Mouse (Mus musculus): ENCODE data around the gene Abcb1a. TPM values are rescaled to one million over a fixed set of nuclear protein-coding genes. Genes with fewer than 3 reads are reported as not detected.
"Not testable (repeated sequence)": the region's sequence is repeated elsewhere in the genome, so short reads cannot be mapped to it uniquely, and the experiment has no call there.

Abcb1a gene
- polyA plus RNA-seq, 1 experiment from 2014 or later: 1.5 TPM

DNA sequence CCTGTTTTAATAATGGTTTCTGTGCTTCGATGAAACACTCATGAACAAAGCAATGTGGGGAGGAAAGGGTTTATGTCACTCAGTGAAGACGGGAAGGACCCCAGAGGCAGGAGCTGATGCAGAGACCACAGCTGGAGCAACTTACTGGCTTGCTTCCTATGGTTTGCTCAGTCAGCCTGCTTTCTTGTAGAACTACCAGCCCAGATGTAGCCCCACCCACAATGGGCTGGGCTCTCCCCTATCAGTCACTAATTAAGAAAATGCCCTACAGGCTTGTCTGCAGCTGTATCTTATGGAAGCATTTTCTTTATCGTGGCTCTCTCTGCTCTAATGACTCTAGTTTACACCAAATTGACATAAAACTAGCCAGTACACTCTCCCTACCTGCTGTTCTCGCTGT, 67.9 kb downstream of the Abcb1a start:
- no peak for ATAC-seq (ENCODE audit: insufficient read depth)
- Histone ChIP-seq H3K9ac (no peak overlapping the region), H3K27me3 (ENCODE audit: insufficient read depth, low read length) (no peaks in the 10 kb centered on the region), H3K9me3 (ENCODE audit: low read depth, low read length) (no peaks in the 10 kb centered on the region), H3K4me3 (ENCODE audit: low read depth, low read length) (no peak overlapping the region), H3K4me2 (no peak overlapping the region), H3K4me1 (ENCODE audit: insufficient read depth) (no peaks in the 10 kb centered on the region), H3K36me3 (ENCODE audit: insufficient read depth) (no peaks in the 10 kb centered on the region), H3K27ac (ENCODE audit: low read depth) (no peak overlapping the region)
- no peak for TF ChIP-seq CTCF (IDR thresholded peaks at IDR 0.05; ENCODE audit: low read depth)
- 56% methylated on average over 4 of the region's 4 CpGs for WGBS
- DNase-seq: no peak

DNA sequence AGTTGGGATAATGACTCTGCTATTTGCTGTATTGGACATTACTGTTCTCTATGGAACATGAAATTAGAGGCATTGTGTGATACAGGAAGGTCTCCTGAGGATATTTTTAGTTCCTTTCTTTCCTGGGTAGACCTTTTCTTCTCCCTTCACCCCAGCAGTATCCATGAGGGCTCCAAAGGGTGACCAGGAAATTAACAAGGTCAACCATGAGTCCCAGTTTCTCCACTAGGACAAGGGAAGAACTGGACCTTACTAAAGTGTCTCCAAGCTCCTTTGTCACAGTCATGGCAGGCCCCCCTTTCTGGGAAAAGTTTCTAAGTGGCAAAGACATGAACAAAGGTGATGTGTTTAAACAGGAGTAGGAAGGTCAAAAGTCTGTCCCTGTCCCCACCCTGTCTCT, 72.8 kb downstream of the Abcb1a start:
- ATAC-seq (ENCODE audit: insufficient read depth) (no peak), DNase-seq (no peak)
- no peak overlapping the region for H3K4me2 ChIP-seq
- H3K4me1 ChIP-seq (ENCODE audit: insufficient read depth): no peaks in the 10 kb centered on the region
- no peak overlapping the region for H3K4me3 ChIP-seq (ENCODE audit: low read depth, low read length)
- H3K9ac ChIP-seq: no peak overlapping the region
- no peaks in the 10 kb centered on the region for H3K9me3 ChIP-seq (ENCODE audit: low read depth, low read length)
- no peak for TF ChIP-seq CTCF (IDR thresholded peaks at IDR 0.05; ENCODE audit: low read depth)
- no peak overlapping the region for H3K27ac ChIP-seq (ENCODE audit: low read depth)
- no peaks in the 10 kb centered on the region for H3K36me3 ChIP-seq (ENCODE audit: insufficient read depth)
- no peaks in the 10 kb centered on the region for H3K27me3 ChIP-seq (ENCODE audit: insufficient read depth, low read length)

DNA sequence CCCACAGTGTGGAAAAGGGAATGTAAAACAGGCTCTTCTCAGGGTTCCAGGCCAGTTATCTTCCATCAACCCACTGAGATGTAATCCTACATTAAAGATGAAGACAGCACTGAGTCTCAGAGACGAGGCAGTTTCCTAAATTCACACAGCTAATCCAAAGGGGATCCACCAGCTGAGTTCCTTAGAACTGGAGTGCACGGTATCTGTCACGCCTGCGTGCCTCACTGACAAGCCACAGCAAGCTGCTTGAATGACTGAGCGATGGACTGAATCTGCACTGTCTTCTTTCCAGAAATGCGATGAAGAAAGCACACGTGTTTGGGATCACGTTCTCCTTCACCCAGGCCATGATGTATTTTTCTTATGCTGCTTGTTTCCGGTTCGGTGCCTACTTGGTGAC, 73.4 kb downstream of the Abcb1a start:
- not testable (repeated sequence) for H3K9ac ChIP-seq; H3K4me2 ChIP-seq; ATAC-seq (ENCODE audit: insufficient read depth); H3K9me3 ChIP-seq (ENCODE audit: low read depth, low read length); H3K4me3 ChIP-seq (ENCODE audit: low read depth, low read length); DNase-seq; H3K36me3 ChIP-seq (ENCODE audit: insufficient read depth); H3K27me3 ChIP-seq (ENCODE audit: insufficient read depth, low read length); H3K27ac ChIP-seq (ENCODE audit: low read depth); H3K4me1 ChIP-seq (ENCODE audit: insufficient read depth)
- 76% methylated on average over 7 of the region's 10 CpGs for WGBS

GRCm38 (mm10) chr5:8736389-8736788, 76.5 kb downstream of the Abcb1a start:
- DNase-seq (no peak), ATAC-seq (ENCODE audit: insufficient read depth) (no peak)
- TF ChIP-seq CTCF (IDR thresholded peaks at IDR 0.05; ENCODE audit: low read depth): no peak
- Histone ChIP-seq H3K27ac (ENCODE audit: low read depth) (no peak overlapping the region), H3K27me3 (ENCODE audit: insufficient read depth, low read length) (no peaks in the 10 kb centered on the region), H3K36me3 (ENCODE audit: insufficient read depth) (no peaks in the 10 kb centered on the region), H3K9ac (no peak overlapping the region), H3K4me1 (ENCODE audit: insufficient read depth) (no peaks in the 10 kb centered on the region), H3K9me3 (ENCODE audit: low read depth, low read length) (no peaks in the 10 kb centered on the region), H3K4me2 (no peak overlapping the region), H3K4me3 (ENCODE audit: low read depth, low read length) (no peak overlapping the region)
- 62% methylated on average over 4 of the region's 4 CpGs for WGBS

GRCm38 (mm10) chr5:8737062-8737461, 77.2 kb downstream of the Abcb1a start:
- ATAC-seq (ENCODE audit: insufficient read depth) (no peak), DNase-seq (peak; percentile 5)
- Histone ChIP-seq H3K36me3 (ENCODE audit: insufficient read depth) (no peaks in the 10 kb centered on the region), H3K27me3 (ENCODE audit: insufficient read depth, low read length) (no peaks in the 10 kb centered on the region), H3K4me3 (ENCODE audit: low read depth, low read length) (no peak overlapping the region), H3K4me2 (no peak overlapping the region), H3K9me3 (ENCODE audit: low read depth, low read length) (no peaks in the 10 kb centered on the region), H3K9ac (no peak overlapping the region), H3K4me1 (ENCODE audit: insufficient read depth) (no peaks in the 10 kb centered on the region), H3K27ac (ENCODE audit: low read depth) (no peak overlapping the region)
- 81% methylated on average over 4 of the region's 4 CpGs for WGBS
- TF ChIP-seq CTCF (IDR thresholded peaks at IDR 0.05; ENCODE audit: low read depth): no peak

DNA sequence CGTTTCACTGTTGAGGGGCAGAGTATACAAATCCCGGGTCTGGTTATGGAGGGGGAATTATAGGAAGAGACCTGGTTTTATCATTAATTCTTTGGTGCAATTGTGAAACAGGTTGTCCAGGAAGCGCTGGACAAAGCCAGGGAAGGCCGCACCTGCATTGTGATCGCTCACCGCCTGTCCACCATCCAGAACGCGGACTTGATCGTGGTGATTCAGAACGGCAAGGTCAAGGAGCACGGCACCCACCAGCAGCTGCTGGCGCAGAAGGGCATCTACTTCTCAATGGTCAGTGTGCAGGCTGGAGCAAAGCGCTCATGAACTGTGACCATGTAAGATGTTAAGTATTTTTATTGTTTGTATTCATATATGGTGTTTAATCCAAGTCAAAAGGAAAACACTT, 87.4 kb downstream of the Abcb1a start:
- H3K27me3 ChIP-seq (ENCODE audit: insufficient read depth, low read length); DNase-seq; H3K9me3 ChIP-seq (ENCODE audit: low read depth, low read length); ATAC-seq (ENCODE audit: insufficient read depth); H3K36me3 ChIP-seq (ENCODE audit: insufficient read depth); H3K4me1 ChIP-seq (ENCODE audit: insufficient read depth); H3K9ac ChIP-seq; H3K27ac ChIP-seq (ENCODE audit: low read depth); H3K4me2 ChIP-seq; H3K4me3 ChIP-seq (ENCODE audit: low read depth, low read length): not testable (repeated sequence)
- 94% methylated on average over 13 of the region's 13 CpGs for WGBS

- 60% methylated on average over 3 of the region's 3 CpGs for WGBS
- Histone ChIP-seq H3K4me3 (ENCODE audit: low read depth, low read length) (no peak overlapping the region), H3K36me3 (ENCODE audit: insufficient read depth) (no peaks in the 10 kb centered on the region), H3K4me2 (no peak overlapping the region), H3K27me3 (ENCODE audit: insufficient read depth, low read length) (no peaks in the 10 kb centered on the region), H3K27ac (ENCODE audit: low read depth) (no peak overlapping the region), H3K9me3 (ENCODE audit: low read depth, low read length) (no peaks in the 10 kb centered on the region), H3K9ac (no peak overlapping the region), H3K4me1 (ENCODE audit: insufficient read depth) (no peaks in the 10 kb centered on the region)
- ATAC-seq (ENCODE audit: insufficient read depth) (no peak), DNase-seq (no peak)
- TF ChIP-seq CTCF (IDR thresholded peaks at IDR 0.05; ENCODE audit: low read depth): no peak
Measured at GRCm38 (mm10) chr5:8772866-8773265, 113.0 kb downstream of the Abcb1a start.

DNA sequence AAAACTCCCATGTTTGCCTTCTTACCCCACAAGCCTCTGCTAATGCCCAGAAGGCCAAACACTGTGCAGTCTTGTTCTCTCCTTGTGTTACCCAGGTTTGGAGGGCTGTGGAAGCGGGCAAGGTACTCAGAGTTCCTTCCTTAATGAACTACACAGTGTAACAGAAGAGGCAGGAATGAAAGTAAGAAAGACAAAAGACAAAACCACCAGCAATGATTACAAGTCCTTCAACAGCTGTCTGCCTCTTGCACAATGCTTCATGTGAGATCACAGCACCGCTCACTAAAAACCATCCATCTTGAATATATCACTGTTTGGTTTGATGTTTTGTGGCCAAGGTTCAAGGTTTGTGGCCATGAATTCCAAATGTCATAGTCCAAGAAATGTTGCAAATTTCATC, 118.4 kb downstream of the Abcb1a start:
- WGBS: 74% methylated on average over 2 of the region's 2 CpGs
- H3K4me3 ChIP-seq (ENCODE audit: low read depth, low read length): no peak overlapping the region
- H3K4me2 ChIP-seq: no peak overlapping the region

More for the DNA sequence above, 118.4 kb downstream of the Abcb1a start:
- no peaks in the 10 kb centered on the region for H3K27me3 ChIP-seq (ENCODE audit: insufficient read depth, low read length)
- DNase-seq: no peak
- no peak overlapping the region for H3K27ac ChIP-seq (ENCODE audit: low read depth)
- no peaks in the 10 kb centered on the region for H3K36me3 ChIP-seq (ENCODE audit: insufficient read depth)
- H3K9ac ChIP-seq: no peak overlapping the region
- no peaks in the 10 kb centered on the region for H3K4me1 ChIP-seq (ENCODE audit: insufficient read depth)
- no peak for ATAC-seq (ENCODE audit: insufficient read depth)
- TF ChIP-seq CTCF (IDR thresholded peaks at IDR 0.05; ENCODE audit: low read depth): no peak
- no peaks in the 10 kb centered on the region for H3K9me3 ChIP-seq (ENCODE audit: low read depth, low read length)
